ENCODE assay signal across 10 mouse cellular contexts in the genomic region with DNA sequence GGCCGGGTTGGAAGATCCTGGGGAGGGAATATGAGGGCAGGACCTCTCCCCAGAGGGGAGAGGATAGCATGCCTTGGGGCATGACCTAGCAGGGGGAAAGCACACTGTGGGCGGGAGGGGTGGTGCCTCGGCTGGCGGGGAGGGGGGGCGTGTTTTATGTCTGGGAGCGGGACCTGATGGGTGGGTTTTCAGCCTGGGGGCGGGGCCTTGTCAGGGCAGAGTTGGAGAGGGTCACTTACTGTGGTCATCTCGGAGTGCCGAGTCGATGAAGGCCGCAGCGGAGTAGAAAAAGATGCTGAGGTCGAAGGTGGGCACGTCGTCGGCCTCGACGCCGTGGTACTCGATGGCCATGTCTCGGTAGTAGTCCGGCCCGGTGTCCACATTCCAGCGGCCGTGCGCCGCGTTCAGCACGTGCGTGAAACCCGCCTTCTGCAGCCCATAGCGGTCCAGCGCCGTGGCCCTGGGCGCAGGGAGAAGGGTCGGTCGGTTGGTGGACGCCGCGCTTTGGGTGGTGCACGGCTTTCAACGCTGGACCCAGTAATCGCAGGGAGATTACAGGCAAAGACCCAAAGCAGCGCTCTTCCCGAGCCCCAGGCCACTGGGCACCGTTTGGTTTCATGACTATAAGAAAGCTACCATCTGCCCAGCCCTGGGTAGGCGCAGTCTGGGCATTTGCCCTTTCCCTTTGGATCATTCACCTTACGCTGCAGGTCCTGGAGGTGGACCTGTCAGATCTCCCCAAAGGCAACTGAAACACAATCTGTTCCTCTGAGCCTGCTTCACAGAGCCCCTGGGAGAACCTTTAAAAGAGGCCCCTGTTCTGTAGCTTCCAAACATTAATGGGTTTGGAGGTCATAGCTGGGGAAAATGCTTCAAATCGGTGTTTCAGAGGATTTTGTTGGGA. TPM values are rescaled to one million over a fixed set of nuclear protein-coding genes. Genes with fewer than 3 reads are reported as not detected.
DNase-seq lines count a peak whose midpoint lies in the region; ATAC-seq lines count a peak whose summit lies in the region.
"Had no signal": no experiment of that assay in that cellular context is flagged by ENCODE, and none has a peak within 500 bp of the region (broad histone marks: within the 10 kb centered on the region; RNA-seq: fewer than 3 reads in every experiment).

No protein-coding gene starts in this region.

- no peak; the same call in 1 of the 2 replicates for ATAC-seq in lung, embryonic 15.5 days (ENCODE audit: borderline replicate concordance, extremely low read depth, low FRiP score, low TSS enrichment)
- 0 out of 2 replicates have a peak, but pooled peaks have one; percentile 25 for ATAC-seq in hindbrain, embryonic 11.5 days (ENCODE audit: low FRiP score)

- WGBS in lung, embryonic 15.5 days: 10% methylated on average over 49 of the region's 49 CpGs
- 8% methylated on average over 48 of the region's 49 CpGs for WGBS in hindbrain, embryonic 11.5 days
- 11% methylated on average over 49 of the region's 49 CpGs for WGBS in midbrain, embryonic 10.5 days

- peak overlapping the region; percentile 19; the same call in 1 of the 2 replicates for H3K9ac ChIP-seq in lung, embryonic 15.5 days
- H3K9ac ChIP-seq in hindbrain, embryonic 11.5 days (ENCODE audit: low read depth, low read length): 0 out of 2 replicates have a peak overlapping the region, but pooled peaks have one; percentile 11

- H3K27me3 ChIP-seq in lung, embryonic 15.5 days: peaks cover 19% of the 10 kb centered on the region; the same call in 1 of the 2 replicates
- H3K27me3 ChIP-seq in hindbrain, embryonic 11.5 days (ENCODE audit: control insufficient read depth, insufficient read depth, low read length): no peaks in the 10 kb centered on the region
- H3K27me3 ChIP-seq in midbrain, embryonic 10.5 days (ENCODE audit: low read depth, poor library complexity, severe bottlenecking): peaks cover 45% of the 10 kb centered on the region

- no peak for DNase-seq in lung, postnatal 14 days
- peak; percentile 55 for DNase-seq in hindbrain, embryonic 11.5 days (ENCODE audit: low spot score)
- peak; percentile 68 for DNase-seq in midbrain, embryonic 10.5 days (ENCODE audit: low spot score)
- DNase-seq in right cerebral cortex, postnatal 10 days (ENCODE audit: low spot score in 2 of 2): no peak
- no peak for DNase-seq in adrenal gland, postnatal 14 days
- DNase-seq in right cerebral cortex, adult 2 months (ENCODE audit: low spot score in 2 of 2): no peak
- DNase-seq: adrenal gland, adult 8-10 months; right cerebral cortex, postnatal 25 days had no signal

- no peak overlapping the region for H3K27ac ChIP-seq in lung, embryonic 15.5 days
- H3K27ac ChIP-seq in hindbrain, embryonic 11.5 days (ENCODE audit: low read depth, low read length): no peak overlapping the region
- no peak overlapping the region; the same call in 1 of the 2 replicates for H3K27ac ChIP-seq in midbrain, embryonic 10.5 days (replicated peaks)

- peaks cover 19% of the 10 kb centered on the region for H3K4me1 ChIP-seq in lung, embryonic 15.5 days
- H3K4me1 ChIP-seq in hindbrain, embryonic 11.5 days (replicated peaks; ENCODE audit: control insufficient read depth, insufficient read depth, low read length): 0 out of 2 replicates have a peak, but pooled peaks cover 3% of the 10 kb centered on the region
- peaks cover 43% of the 10 kb centered on the region for H3K4me1 ChIP-seq in midbrain, embryonic 10.5 days

- no peaks in the 10 kb centered on the region for H3K36me3 ChIP-seq in lung, embryonic 15.5 days
- H3K36me3 ChIP-seq in hindbrain, embryonic 11.5 days (ENCODE audit: control insufficient read depth, insufficient read depth, low read length): no peaks in the 10 kb centered on the region
- no peaks in the 10 kb centered on the region for H3K36me3 ChIP-seq in midbrain, embryonic 10.5 days

- H3K9me3 ChIP-seq in lung, embryonic 15.5 days: no peaks in the 10 kb centered on the region
- H3K9me3 ChIP-seq in hindbrain, embryonic 11.5 days (ENCODE audit: control insufficient read depth, low read length): no peaks in the 10 kb centered on the region
- no peaks in the 10 kb centered on the region for H3K9me3 ChIP-seq in midbrain, embryonic 10.5 days (replicated peaks)

- peak overlapping the region; percentile 36 for H3K4me3 ChIP-seq in lung, embryonic 15.5 days
- H3K4me3 ChIP-seq in hindbrain, embryonic 11.5 days (ENCODE audit: low read depth, low read length): peak overlapping the region; percentile 23
- peak overlapping the region; percentile 47 for H3K4me3 ChIP-seq in midbrain, embryonic 10.5 days

- H3K4me2 ChIP-seq in lung, embryonic 15.5 days: peak overlapping the region; percentile 72
- peak overlapping the region; percentile 48 for H3K4me2 ChIP-seq in hindbrain, embryonic 11.5 days (replicated peaks; ENCODE audit: low read depth, low read length)

RNA-seq across cellular contexts. Expression of gene Dupd1, which starts 27.7 kb away (rescaled TPM):
- polyA plus RNA-seq in lung, embryonic 15.5 days (2015; fragmentation: Nextera tagmentation; extraction: Ambion mirVana): not detected in 2 replicates
- 0.13 TPM in 1 of 2 replicates, not detected in the other for polyA plus RNA-seq in hindbrain, embryonic 11.5 days (2014; fragmentation: Nextera tagmentation; extraction: Ambion mirVana)
- not detected in 2 replicates for polyA plus RNA-seq in midbrain, embryonic 10.5 days (2016; fragmentation: Nextera tagmentation; extraction: Ambion mirVana)
- total RNA-seq in adrenal gland, postnatal 14 days (2021): 0.70 and 1.8 TPM in 2 replicates
- polyA plus RNA-seq: large intestine, adult 2 months had no signal

Comparison
In these comparisons a context has a peak if more than half of its experiments do, and no peak if none do; other contexts are left out.
1. DNase-seq: peak in hindbrain, embryonic 11.5 days (single experiment) and midbrain, embryonic 10.5 days (single experiment); none in lung, postnatal 14 days (single experiment), right cerebral cortex, postnatal 10 days (0 of 2), adrenal gland, postnatal 14 days (single experiment) and right cerebral cortex, adult 2 months (0 of 2).
2. Peak in every context shown above with its lines, with median percentiles within 50 percentile points of each other: H3K4me3 ChIP-seq.